ENCODE assay signal across 28 mouse cellular contexts in genomic region chr5:106722771-106723170, GRCm38 (mm10).
"Had no signal": no experiment of that assay in that cellular context is flagged by ENCODE, and none has a peak within 500 bp of the region (broad histone marks: within the 10 kb centered on the region; RNA-seq: fewer than 3 reads in every experiment).

No protein-coding gene starts in this region.

- H3K9ac ChIP-seq: embryonic facial prominence, embryonic 12.5 days; embryonic facial prominence, embryonic 13.5 days; embryonic facial prominence, embryonic 15.5 days; forebrain, embryonic 12.5 days; forebrain, embryonic 13.5 days; forebrain, embryonic 15.5 days; forebrain, postnatal 0 days had no signal

- H3K4me1 ChIP-seq: embryonic facial prominence, embryonic 10.5 days; embryonic facial prominence, embryonic 12.5 days; embryonic facial prominence, embryonic 13.5 days; embryonic facial prominence, embryonic 15.5 days; forebrain, embryonic 10.5 days; forebrain, embryonic 12.5 days; forebrain, embryonic 13.5 days; forebrain, embryonic 15.5 days had no signal

- H3K4me2 ChIP-seq: embryonic facial prominence, embryonic 12.5 days; embryonic facial prominence, embryonic 13.5 days; embryonic facial prominence, embryonic 15.5 days; forebrain, embryonic 12.5 days; forebrain, embryonic 13.5 days; forebrain, embryonic 15.5 days had no signal

- H3K27ac ChIP-seq: embryonic facial prominence, embryonic 10.5 days; embryonic facial prominence, embryonic 12.5 days; embryonic facial prominence, embryonic 13.5 days; embryonic facial prominence, embryonic 15.5 days; forebrain, embryonic 10.5 days; forebrain, embryonic 12.5 days; forebrain, embryonic 13.5 days; forebrain, embryonic 15.5 days; gastrocnemius, adult 2 months; heart, adult 2 months; heart, embryonic 10.5 days had no signal

- H3K36me3 ChIP-seq: embryonic facial prominence, embryonic 10.5 days; embryonic facial prominence, embryonic 12.5 days; embryonic facial prominence, embryonic 13.5 days; embryonic facial prominence, embryonic 15.5 days; forebrain, embryonic 10.5 days; forebrain, embryonic 12.5 days; forebrain, embryonic 15.5 days; heart, embryonic 10.5 days had no signal

- H3K27me3 ChIP-seq: embryonic facial prominence, embryonic 12.5 days; embryonic facial prominence, embryonic 13.5 days; embryonic facial prominence, embryonic 15.5 days; forebrain, embryonic 12.5 days; forebrain, embryonic 13.5 days; forebrain, embryonic 15.5 days had no signal

- DNase-seq: cerebellum, adult 8-10 months; cerebellum, adult 9-10 months; cerebellum, adult 9-11 months; cerebellum, postnatal 10 days; cerebellum, postnatal 14 days; cerebellum, postnatal 25 days; cerebellum, postnatal 36 days; embryo, embryonic 11 days; forebrain, postnatal 0 days; gastrocnemius, adult 2 months; gastrocnemius, postnatal 10 days; gastrocnemius, postnatal 14 days; gastrocnemius, postnatal 25 days; gastrocnemius, postnatal 36 days; heart, adult 18-20 months; heart, adult 2 months had no signal

- H3K9me3 ChIP-seq: embryonic facial prominence, embryonic 10.5 days; embryonic facial prominence, embryonic 12.5 days; embryonic facial prominence, embryonic 13.5 days; embryonic facial prominence, embryonic 15.5 days; forebrain, embryonic 10.5 days; forebrain, embryonic 12.5 days; forebrain, embryonic 13.5 days; forebrain, embryonic 15.5 days; heart, embryonic 10.5 days had no signal

- ATAC-seq: forebrain, embryonic 13.5 days; forebrain, embryonic 14.5 days; forebrain, embryonic 15.5 days; forebrain, embryonic 16.5 days; forebrain, postnatal 0 days had no signal

- H3K4me3 ChIP-seq: embryonic facial prominence, embryonic 10.5 days; embryonic facial prominence, embryonic 12.5 days; embryonic facial prominence, embryonic 13.5 days; embryonic facial prominence, embryonic 15.5 days; erythroblast, embryonic 14.5 days; forebrain, embryonic 10.5 days; forebrain, embryonic 12.5 days; forebrain, embryonic 13.5 days; forebrain, embryonic 15.5 days; gastrocnemius, adult 2 months; heart, adult 2 months; heart, embryonic 10.5 days had no signal
